20 mouse cellular contexts compared by ENCODE assay signal in genomic region chr4:62652921-62653757, GRCm38 (mm10).
DNase-seq lines count a peak whose midpoint lies in the region; ATAC-seq and TF ChIP-seq lines count a peak whose summit lies in the region.
"Had no signal": no experiment of that assay in that cellular context is flagged by ENCODE, and none has a peak within 500 bp of the region (broad histone marks: within the 10 kb centered on the region; RNA-seq: fewer than 3 reads in every experiment).

No protein-coding gene starts in this region.

- intact Hi-C loops in gastrocnemius, adult 2 months (cut with DNase I): no loop called here

- DNase-seq in forebrain, embryonic 10.5 days (ENCODE audit: extremely low spot score, low spot score): no peak
- DNase-seq in layer of hippocampus, adult 9-11 months: peak; percentile 36
- DNase-seq in layer of hippocampus, postnatal 25 days (ENCODE audit: extremely low spot score in 1 of 2, low spot score in 1 of 2): no peak
- DNase-seq in cerebellum, adult 18-20 months: peak; percentile 63 to 65
- peak; percentile 56 to 59 for DNase-seq in cerebellum, postnatal 36 days
- no peak for DNase-seq in gastrocnemius, adult 2 months
- no peak for DNase-seq in frontal cortex, adult 2 months (ENCODE audit: extremely low spot score in 1 of 2, low spot score in 1 of 2)
- DNase-seq: adrenal gland, adult 8-10 months; embryo, embryonic 11 days; heart, adult 18-20 months; liver, embryonic 13.5 days; spleen, adult 18-20 months; thymus, adult 2 months had no signal

- H3K4me3 ChIP-seq in forebrain, embryonic 16.5 days (replicated peaks; ENCODE audit: low read length): no peak overlapping the region
- H3K4me3 ChIP-seq in forebrain, embryonic 10.5 days: no peak overlapping the region
- H3K4me3 ChIP-seq in gastrocnemius, adult 2 months: no peak overlapping the region
- H3K4me3 ChIP-seq: forebrain, embryonic 15.5 days; hindbrain, embryonic 10.5 days; liver, embryonic 13.5 days; midbrain, embryonic 13.5 days; myocyte had no signal

- no peak overlapping the region for H3K4me2 ChIP-seq in forebrain, embryonic 16.5 days (ENCODE audit: low read length)
- H3K4me2 ChIP-seq: forebrain, embryonic 15.5 days; liver, embryonic 13.5 days; midbrain, embryonic 13.5 days had no signal

- peak; percentile 42; the same call in 1 of the 2 replicates for ATAC-seq in forebrain, embryonic 16.5 days
- ATAC-seq: forebrain, embryonic 15.5 days; intestine, postnatal 0 days; midbrain, embryonic 13.5 days had no signal

- H3K27ac ChIP-seq in forebrain, embryonic 16.5 days (ENCODE audit: low read length): no peak overlapping the region
- no peak overlapping the region for H3K27ac ChIP-seq in forebrain, embryonic 10.5 days
- H3K27ac ChIP-seq in gastrocnemius, adult 2 months: no peak overlapping the region
- H3K27ac ChIP-seq: forebrain, embryonic 15.5 days; liver, embryonic 13.5 days; midbrain, embryonic 13.5 days had no signal

- H3K9me3 ChIP-seq in forebrain, embryonic 16.5 days (ENCODE audit: control insufficient read depth, low read length): no peaks in the 10 kb centered on the region
- no peaks in the 10 kb centered on the region for H3K9me3 ChIP-seq in forebrain, embryonic 10.5 days
- H3K9me3 ChIP-seq: forebrain, embryonic 15.5 days; hindbrain, embryonic 10.5 days; liver, embryonic 13.5 days; midbrain, embryonic 13.5 days had no signal

- WGBS in forebrain, embryonic 16.5 days: 63% methylated on average over 12 of the region's 12 CpGs
- whole genome bisulfite sequencing in forebrain, embryonic 10.5 days: 83% methylated on average over 12 of the region's 12 CpGs

- H3K4me1 ChIP-seq in forebrain, embryonic 16.5 days (replicated peaks; ENCODE audit: control insufficient read depth, insufficient read depth, low read length): 0 out of 2 replicates have a peak, but pooled peaks cover 7% of the 10 kb centered on the region
- peaks cover 12% of the 10 kb centered on the region; the same call in 1 of the 2 replicates for H3K4me1 ChIP-seq in forebrain, embryonic 10.5 days
- H3K4me1 ChIP-seq: liver, embryonic 13.5 days; midbrain, embryonic 13.5 days had no signal

- no peaks in the 10 kb centered on the region for H3K36me3 ChIP-seq in forebrain, embryonic 16.5 days (ENCODE audit: control insufficient read depth, insufficient read depth)
- peaks cover 42% of the 10 kb centered on the region for H3K36me3 ChIP-seq in forebrain, embryonic 10.5 days (replicated peaks)
- H3K36me3 ChIP-seq: forebrain, embryonic 15.5 days; hindbrain, embryonic 10.5 days; liver, embryonic 13.5 days had no signal

- H3K9ac ChIP-seq in forebrain, embryonic 16.5 days (replicated peaks; ENCODE audit: low read depth, low read length): no peak overlapping the region
- H3K9ac ChIP-seq: forebrain, embryonic 15.5 days; liver, embryonic 13.5 days; midbrain, embryonic 13.5 days had no signal

- no peak for TF ChIP-seq CTCF in gastrocnemius, adult 2 months (IDR thresholded peaks at IDR 0.05)

- H3K27me3 ChIP-seq in forebrain, embryonic 16.5 days (replicated peaks; ENCODE audit: control insufficient read depth, insufficient read depth, low read length): no peaks in the 10 kb centered on the region
- no peaks in the 10 kb centered on the region for H3K27me3 ChIP-seq in forebrain, embryonic 10.5 days (ENCODE audit: poor library complexity, severe bottlenecking)
- H3K27me3 ChIP-seq: CH12.LX; forebrain, embryonic 15.5 days; liver, embryonic 13.5 days; midbrain, embryonic 13.5 days had no signal

Comparison
In these comparisons a context has a peak if more than half of its experiments do, and no peak if none do; other contexts are left out.
1. DNase-seq: peak in layer of hippocampus, adult 9-11 months (single experiment), cerebellum, adult 18-20 months (2 of 2) and cerebellum, postnatal 36 days (2 of 2); none in forebrain, embryonic 10.5 days (single experiment), layer of hippocampus, postnatal 25 days (0 of 2), gastrocnemius, adult 2 months (single experiment) and frontal cortex, adult 2 months (0 of 2).